Mouse (Mus musculus): ENCODE data around the gene D5Ertd579e. TPM values are rescaled to one million over a fixed set of nuclear protein-coding genes. Genes with fewer than 3 reads are reported as not detected.

The D5Ertd579e gene
- polyA plus RNA-seq, 1 experiment from 2014 or later, result 25.5 TPM

GRCm38 (mm10) chr5:36691423-36691822 lies 4.4 kb downstream of the D5Ertd579e start:
- Histone ChIP-seq H3K27ac (ENCODE audit: low read depth) (no peak overlapping the region), H3K27me3 (ENCODE audit: insufficient read depth, low read length) (no peaks in the 10 kb centered on the region), H3K9me3 (ENCODE audit: low read depth, low read length) (no peaks in the 10 kb centered on the region), H3K9ac (no peak overlapping the region), H3K4me1 (ENCODE audit: insufficient read depth) (peaks cover 4% of the 10 kb centered on the region; the same call in 1 of the 2 replicates), H3K4me2 (no peak overlapping the region), H3K36me3 (ENCODE audit: insufficient read depth) (0 out of 2 replicates have a peak, but pooled peaks cover 3% of the 10 kb centered on the region), H3K4me3 (ENCODE audit: low read depth, low read length) (no peak overlapping the region)
- WGBS, result 53% methylated on average over 1 of the region's 1 CpGs
- TF ChIP-seq CTCF (IDR thresholded peaks at IDR 0.05; ENCODE audit: low read depth), result no peak
- ATAC-seq (ENCODE audit: insufficient read depth), result no peak
- no peak for DNase-seq

DNA sequence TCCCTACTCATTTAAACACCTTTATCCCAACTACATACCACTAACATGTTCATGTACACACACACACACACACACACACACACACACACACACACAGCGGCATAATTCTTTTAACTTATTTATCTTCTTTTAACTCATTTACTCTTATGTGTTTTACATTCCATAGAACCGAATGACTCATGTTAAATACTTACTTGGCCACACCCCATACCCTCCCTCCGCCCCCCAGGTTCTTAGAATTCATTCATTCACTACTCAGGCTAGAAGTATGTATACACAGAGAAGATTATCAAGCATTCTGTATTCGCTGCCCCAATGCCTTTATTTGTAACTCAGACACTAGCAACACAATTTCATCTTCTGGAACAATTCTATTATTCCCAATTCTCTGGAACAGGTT lies 10.7 kb downstream of the D5Ertd579e start:
- WGBS, result 78% methylated on average over 4 of the region's 4 CpGs
- TF ChIP-seq CTCF (IDR thresholded peaks at IDR 0.05; ENCODE audit: low read depth), result no peak
- H3K27ac ChIP-seq (ENCODE audit: low read depth), result no peak overlapping the region
- H3K36me3 ChIP-seq (ENCODE audit: insufficient read depth), result 0 out of 2 replicates have a peak, but pooled peaks cover 3% of the 10 kb centered on the region
- no peaks in the 10 kb centered on the region for H3K9me3 ChIP-seq (ENCODE audit: low read depth, low read length)
- no peak for ATAC-seq (ENCODE audit: insufficient read depth)
- H3K4me3 ChIP-seq (ENCODE audit: low read depth, low read length), result no peak overlapping the region
- H3K27me3 ChIP-seq (ENCODE audit: insufficient read depth, low read length), result no peaks in the 10 kb centered on the region
- H3K9ac ChIP-seq, result no peak overlapping the region
- H3K4me1 ChIP-seq (ENCODE audit: insufficient read depth), result peaks cover 2% of the 10 kb centered on the region; the same call in 1 of the 2 replicates
- H3K4me2 ChIP-seq, result no peak overlapping the region
- no peak for DNase-seq

- Histone ChIP-seq H3K9me3 (ENCODE audit: low read depth, low read length) (no peaks in the 10 kb centered on the region), H3K4me2 (no peak overlapping the region), H3K4me3 (ENCODE audit: low read depth, low read length) (no peak overlapping the region), H3K36me3 (ENCODE audit: insufficient read depth) (0 out of 2 replicates have a peak, but pooled peaks cover 3% of the 10 kb centered on the region), H3K27ac (ENCODE audit: low read depth) (no peak overlapping the region), H3K27me3 (ENCODE audit: insufficient read depth, low read length) (no peaks in the 10 kb centered on the region), H3K9ac (no peak overlapping the region), H3K4me1 (ENCODE audit: insufficient read depth) (peaks cover 2% of the 10 kb centered on the region; the same call in 1 of the 2 replicates)
- ATAC-seq (ENCODE audit: insufficient read depth) (no peak), DNase-seq (no peak)
- no peak for TF ChIP-seq CTCF (IDR thresholded peaks at IDR 0.05; ENCODE audit: low read depth)
- 94% methylated on average over 1 of the region's 1 CpGs for WGBS
Measured at GRCm38 (mm10) chr5:36683586-36683985, 12.2 kb downstream of the D5Ertd579e start.

DNA sequence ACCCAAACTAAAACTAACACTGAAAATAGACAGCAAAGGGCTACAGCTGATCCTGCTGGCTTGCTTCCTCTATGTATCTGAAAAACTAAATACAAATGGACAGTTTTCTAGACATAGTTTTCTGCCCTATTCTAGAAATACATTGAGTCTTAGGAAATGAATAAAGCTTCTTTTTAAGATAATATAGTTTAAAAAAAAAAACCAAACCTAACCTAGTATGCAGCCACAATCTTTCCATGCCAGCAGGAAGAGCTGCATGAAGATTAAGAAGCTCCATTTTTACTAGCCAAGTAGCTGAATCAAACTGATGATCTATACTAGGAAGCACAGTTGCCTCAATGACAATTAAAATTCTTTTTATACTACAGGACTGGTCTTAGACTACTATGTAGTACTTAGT lies 14.6 kb downstream of the D5Ertd579e start:
- Histone ChIP-seq H3K27ac (ENCODE audit: low read depth) (no peak overlapping the region), H3K4me3 (ENCODE audit: low read depth, low read length) (no peak overlapping the region), H3K4me1 (ENCODE audit: insufficient read depth) (peaks cover 2% of the 10 kb centered on the region; the same call in 1 of the 2 replicates), H3K27me3 (ENCODE audit: insufficient read depth, low read length) (no peaks in the 10 kb centered on the region), H3K9ac (no peak overlapping the region), H3K9me3 (ENCODE audit: low read depth, low read length) (no peaks in the 10 kb centered on the region), H3K4me2 (no peak overlapping the region), H3K36me3 (ENCODE audit: insufficient read depth) (no peaks in the 10 kb centered on the region)
- TF ChIP-seq CTCF (IDR thresholded peaks at IDR 0.05; ENCODE audit: low read depth), result no peak
- DNase-seq (no peak), ATAC-seq (ENCODE audit: insufficient read depth) (no peak)

- TF ChIP-seq CTCF (IDR thresholded peaks at IDR 0.05; ENCODE audit: low read depth), result no peak
- DNase-seq (no peak), ATAC-seq (ENCODE audit: insufficient read depth) (no peak)
- H3K4me2 ChIP-seq, result no peak overlapping the region
- no peaks in the 10 kb centered on the region for H3K27me3 ChIP-seq (ENCODE audit: insufficient read depth, low read length)
- no peak overlapping the region for H3K4me3 ChIP-seq (ENCODE audit: low read depth, low read length)
- no peak overlapping the region for H3K9ac ChIP-seq
- no peak overlapping the region for H3K27ac ChIP-seq (ENCODE audit: low read depth)
- WGBS, result 75% methylated on average over 4 of the region's 4 CpGs
- no peaks in the 10 kb centered on the region for H3K4me1 ChIP-seq (ENCODE audit: insufficient read depth)
- no peaks in the 10 kb centered on the region for H3K9me3 ChIP-seq (ENCODE audit: low read depth, low read length)
- no peaks in the 10 kb centered on the region for H3K36me3 ChIP-seq (ENCODE audit: insufficient read depth)
Measured at GRCm38 (mm10) chr5:36679918-36680598, 15.8 kb downstream of the D5Ertd579e start.

- no peaks in the 10 kb centered on the region for H3K27me3 ChIP-seq (ENCODE audit: insufficient read depth, low read length)
- ATAC-seq (ENCODE audit: insufficient read depth) (no peak), DNase-seq (no peak)
- 17% methylated on average over 1 of the region's 1 CpGs for WGBS
- no peak overlapping the region for H3K4me3 ChIP-seq (ENCODE audit: low read depth, low read length)
- no peak overlapping the region for H3K27ac ChIP-seq (ENCODE audit: low read depth)
- H3K9me3 ChIP-seq (ENCODE audit: low read depth, low read length), result no peaks in the 10 kb centered on the region
- TF ChIP-seq CTCF (IDR thresholded peaks at IDR 0.05; ENCODE audit: low read depth), result no peak
- no peak overlapping the region for H3K4me2 ChIP-seq
- H3K36me3 ChIP-seq (ENCODE audit: insufficient read depth), result no peaks in the 10 kb centered on the region
- H3K4me1 ChIP-seq (ENCODE audit: insufficient read depth), result no peaks in the 10 kb centered on the region
- no peak overlapping the region for H3K9ac ChIP-seq
Measured at GRCm38 (mm10) chr5:36678799-36679198, 17.0 kb downstream of the D5Ertd579e start.

DNA sequence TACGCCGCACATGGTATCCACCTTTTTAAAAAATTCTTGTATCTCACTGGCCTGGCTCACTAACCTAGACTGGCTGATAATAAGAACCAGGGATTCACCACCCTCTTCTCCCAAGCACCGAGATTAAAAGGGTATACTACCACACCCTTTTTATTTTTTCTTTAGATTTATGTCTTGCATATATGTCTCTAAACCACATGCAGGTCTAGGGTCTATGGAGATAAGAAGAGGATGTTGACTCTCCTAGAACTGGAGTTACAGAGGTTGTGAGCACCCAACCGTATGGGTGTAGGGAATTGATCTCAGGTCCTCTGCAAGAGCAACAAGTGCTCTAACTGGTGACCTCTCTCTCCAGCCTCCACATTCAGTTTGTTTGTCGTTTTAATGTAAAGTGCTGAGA lies 17.9 kb downstream of the D5Ertd579e start:
- Histone ChIP-seq H3K36me3 (ENCODE audit: insufficient read depth) (no peaks in the 10 kb centered on the region), H3K27ac (ENCODE audit: low read depth) (no peak overlapping the region), H3K27me3 (ENCODE audit: insufficient read depth, low read length) (no peaks in the 10 kb centered on the region), H3K9ac (no peak overlapping the region), H3K4me3 (ENCODE audit: low read depth, low read length) (no peak overlapping the region), H3K4me1 (ENCODE audit: insufficient read depth) (no peaks in the 10 kb centered on the region), H3K9me3 (ENCODE audit: low read depth, low read length) (no peaks in the 10 kb centered on the region), H3K4me2 (no peak overlapping the region)
- TF ChIP-seq CTCF (IDR thresholded peaks at IDR 0.05; ENCODE audit: low read depth), result no peak
- 84% methylated on average over 5 of the region's 5 CpGs for WGBS
- ATAC-seq (ENCODE audit: insufficient read depth) (no peak), DNase-seq (no peak)
